Mouse (Mus musculus): ENCODE data around the gene Clec4f. TPM values are rescaled to one million over a fixed set of nuclear protein-coding genes. Genes with fewer than 3 reads are reported as not detected.
"Not testable (repeated sequence)": the region's sequence is repeated elsewhere in the genome, so short reads cannot be mapped to it uniquely, and the experiment has no call there.

The Clec4f gene
- total RNA-seq, 2 experiments from 2014 or later, result not detected

DNA sequence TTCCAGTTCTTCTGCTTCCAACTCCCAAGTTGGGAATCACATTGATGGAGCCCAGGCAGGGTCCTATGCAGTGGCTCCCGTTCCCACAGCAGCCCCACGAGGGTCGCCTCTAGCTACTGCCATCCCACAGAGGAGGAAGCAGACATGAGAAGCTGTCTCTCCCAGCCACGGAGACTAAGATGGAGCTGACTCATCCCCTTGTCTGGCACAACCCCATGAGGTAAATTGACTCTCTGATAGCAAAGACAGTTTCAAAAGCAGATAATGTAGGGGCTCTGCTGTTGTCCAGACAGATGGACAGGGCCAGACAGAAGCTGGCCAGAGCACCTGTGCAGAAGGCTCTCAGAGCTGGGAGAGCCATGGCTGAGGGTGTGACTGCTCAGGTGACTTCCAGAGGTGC, 21.4 kb downstream of the Clec4f start:
- DNase-seq (ENCODE audit: low spot score in 2 of 2), result not testable (repeated sequence)

DNA sequence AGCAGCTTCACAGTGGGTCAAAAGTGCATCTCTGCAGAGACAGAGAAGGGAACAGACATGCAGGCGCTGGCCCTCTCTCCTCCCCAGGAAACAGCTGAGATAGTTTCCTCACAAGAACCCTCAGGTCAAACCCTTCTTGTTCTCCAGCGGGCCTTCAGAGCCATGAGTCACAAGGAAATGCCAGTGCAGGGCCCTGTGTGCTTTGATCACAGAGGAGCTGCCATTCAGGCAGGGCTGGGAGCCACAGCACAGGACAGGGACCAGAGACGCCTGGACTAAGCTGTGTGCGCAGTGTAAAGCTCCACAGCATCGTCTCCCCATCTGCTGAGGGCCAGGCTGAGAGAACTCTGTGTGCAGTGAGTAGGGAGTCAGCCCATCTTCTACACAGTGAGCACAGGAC, 21.9 kb downstream of the Clec4f start:
- not testable (repeated sequence) for DNase-seq (ENCODE audit: low spot score in 2 of 2)

DNA sequence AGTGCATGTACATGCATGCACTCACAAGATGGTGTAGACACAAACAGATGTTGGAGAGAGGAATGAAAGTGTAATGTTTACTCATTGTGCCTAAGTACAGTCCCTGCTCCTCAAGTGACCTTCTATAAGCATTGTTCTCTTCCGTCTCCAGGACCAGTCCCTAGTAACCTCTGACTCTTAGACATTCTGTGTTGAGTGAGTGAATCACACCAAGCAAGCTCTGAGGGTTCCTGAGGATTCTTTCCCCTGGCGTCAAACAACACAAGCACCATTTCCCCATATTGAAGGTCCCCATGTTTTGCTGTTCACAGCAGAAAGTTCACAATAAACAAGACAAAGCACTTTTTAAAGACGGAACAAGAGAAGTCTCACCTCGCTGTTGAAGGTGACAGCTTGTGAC, 24.2 kb downstream of the Clec4f start:
- DNase-seq (ENCODE audit: low spot score in 2 of 2), result no peak

DNA sequence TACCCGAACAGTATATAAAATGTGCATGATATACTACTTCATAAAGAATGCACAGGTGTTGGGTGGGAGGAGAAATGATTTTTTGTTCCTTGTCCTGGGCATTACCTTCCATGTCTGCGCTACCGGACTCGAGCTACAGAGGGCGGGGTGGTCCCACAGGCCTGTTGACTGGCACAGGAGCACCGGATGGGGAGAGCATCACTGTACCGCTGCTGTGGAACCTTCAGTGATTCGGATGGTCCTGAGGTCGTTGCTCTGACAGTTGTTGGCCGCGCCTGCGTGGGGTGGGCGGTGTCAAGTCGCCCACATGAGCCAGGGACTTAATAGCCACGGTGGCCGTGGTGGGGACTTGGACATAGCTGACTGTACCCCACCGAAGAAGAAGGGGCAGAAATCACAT, 29.2 kb downstream of the Clec4f start:
- no peak for DNase-seq (ENCODE audit: low spot score in 2 of 2)

DNA sequence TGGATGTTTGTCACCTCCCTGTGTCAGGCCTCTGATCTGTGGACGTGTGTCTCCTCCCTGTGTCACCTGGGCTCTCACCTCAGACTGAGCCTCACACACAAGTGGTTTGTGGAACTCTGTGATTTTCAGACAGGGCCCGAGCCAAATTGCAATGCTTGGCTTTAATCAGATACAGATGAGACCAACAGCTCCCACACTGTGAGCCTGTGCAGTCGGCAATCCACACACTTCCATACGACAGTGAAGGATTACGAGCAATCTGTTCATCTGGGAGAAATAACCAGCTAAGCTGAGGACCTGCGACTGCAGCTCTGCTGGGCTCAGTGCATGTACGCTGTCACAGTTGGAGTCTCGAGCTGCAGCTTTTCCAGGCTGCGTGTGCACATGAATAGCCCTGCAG, 36.0 kb downstream of the Clec4f start:
- DNase-seq (ENCODE audit: low spot score in 2 of 2), result peak in 1 of 2 experiments; percentile 23

DNA sequence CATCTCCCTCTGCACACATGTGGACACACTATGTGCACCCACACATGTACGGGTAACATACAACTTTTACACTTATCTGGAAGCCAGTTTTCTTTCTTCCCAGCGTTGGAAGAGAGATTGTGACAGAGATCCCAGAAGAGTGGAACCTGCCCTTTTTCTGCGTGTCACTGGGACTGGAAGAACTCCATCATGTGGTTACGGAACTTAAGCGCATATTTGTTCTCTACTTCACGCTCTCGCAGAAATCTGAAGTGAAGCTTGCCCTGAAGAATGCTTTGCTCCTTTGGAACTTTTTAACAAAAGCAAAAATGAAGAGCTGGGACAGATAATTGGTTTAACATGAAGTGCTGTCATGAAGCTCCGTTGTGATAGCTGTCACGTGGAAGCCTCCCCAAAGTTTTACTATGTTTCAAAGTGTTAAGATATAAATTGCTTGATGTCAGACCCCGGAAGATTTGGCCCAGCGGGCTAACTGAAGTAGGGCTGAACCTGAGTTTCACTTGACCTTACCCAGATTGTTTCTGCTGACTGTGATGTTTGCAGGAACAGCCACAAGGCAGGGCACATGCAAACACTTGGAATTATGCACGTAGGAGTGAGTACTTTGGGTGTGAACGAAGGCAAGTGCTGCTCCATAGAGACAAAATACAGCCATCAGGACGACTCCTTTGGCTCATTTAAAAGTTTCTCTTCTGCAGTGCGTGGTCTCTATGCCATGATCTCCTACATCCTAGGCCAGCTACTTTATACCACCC, 38.2 kb downstream of the Clec4f start:
- no peak for DNase-seq (ENCODE audit: low spot score in 2 of 2)

DNA sequence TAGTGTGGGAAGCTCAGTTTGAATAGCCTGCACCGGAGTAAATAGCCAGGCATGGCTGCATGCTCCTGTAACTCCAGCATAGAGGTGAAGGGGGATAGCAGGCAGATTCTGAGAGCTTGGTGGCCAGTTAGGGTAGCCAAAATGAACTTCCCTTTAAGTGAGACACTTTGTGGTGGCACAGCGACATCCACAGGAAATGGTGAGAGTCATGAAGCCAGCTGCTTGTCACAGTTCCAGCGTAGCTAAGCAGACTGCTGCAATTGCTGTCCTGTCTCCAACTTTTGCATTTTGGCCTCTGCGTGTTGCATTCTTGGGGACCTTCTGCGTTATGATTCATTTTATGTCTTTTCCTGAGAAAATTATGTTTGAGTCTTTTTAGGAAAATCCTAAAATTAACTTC, 39.5 kb downstream of the Clec4f start:
- DNase-seq (ENCODE audit: low spot score in 2 of 2), result peak in 1 of 2 experiments; percentile 40

DNA sequence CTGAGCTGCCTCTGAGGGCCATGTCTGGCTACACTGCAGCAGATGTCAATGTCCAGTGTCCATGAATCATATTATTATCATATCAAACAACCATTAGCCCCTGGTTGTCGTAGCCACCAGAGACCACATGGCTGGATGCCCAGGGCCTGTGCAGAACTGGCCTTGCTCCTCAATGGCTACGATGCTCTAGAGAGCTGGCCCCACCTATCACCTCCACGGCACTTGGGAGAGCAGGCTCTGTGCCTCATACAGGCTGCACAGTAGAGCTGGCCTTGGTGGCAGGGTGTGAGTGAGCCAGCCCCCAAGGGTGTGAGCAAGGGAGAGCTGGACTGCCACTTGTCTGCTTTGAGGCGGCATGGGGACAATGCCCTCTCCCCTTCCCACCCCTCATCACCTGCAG, 41.5 kb downstream of the Clec4f start:
- no peak for DNase-seq (ENCODE audit: low spot score in 2 of 2)

DNA sequence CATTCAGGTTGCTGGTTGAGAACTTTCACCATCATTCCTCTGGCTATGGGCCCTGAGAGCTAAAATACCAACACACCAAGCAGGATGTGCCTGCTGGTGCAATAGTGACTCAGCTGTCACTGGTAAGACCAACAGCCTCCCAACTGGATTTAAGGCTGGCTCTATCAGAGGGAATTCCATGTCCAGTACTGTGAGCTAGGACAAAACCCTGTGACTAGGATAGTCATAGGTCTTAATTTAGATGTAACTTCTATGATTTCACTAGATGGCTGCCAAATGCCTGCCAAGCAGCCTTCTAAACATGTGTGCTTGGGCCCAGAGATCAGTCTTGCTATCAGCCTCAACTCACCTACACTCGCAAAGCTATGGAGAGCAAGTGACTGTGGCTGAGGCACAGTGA, 43.0 kb downstream of the Clec4f start:
- DNase-seq (ENCODE audit: low spot score in 2 of 2), result no peak

DNA sequence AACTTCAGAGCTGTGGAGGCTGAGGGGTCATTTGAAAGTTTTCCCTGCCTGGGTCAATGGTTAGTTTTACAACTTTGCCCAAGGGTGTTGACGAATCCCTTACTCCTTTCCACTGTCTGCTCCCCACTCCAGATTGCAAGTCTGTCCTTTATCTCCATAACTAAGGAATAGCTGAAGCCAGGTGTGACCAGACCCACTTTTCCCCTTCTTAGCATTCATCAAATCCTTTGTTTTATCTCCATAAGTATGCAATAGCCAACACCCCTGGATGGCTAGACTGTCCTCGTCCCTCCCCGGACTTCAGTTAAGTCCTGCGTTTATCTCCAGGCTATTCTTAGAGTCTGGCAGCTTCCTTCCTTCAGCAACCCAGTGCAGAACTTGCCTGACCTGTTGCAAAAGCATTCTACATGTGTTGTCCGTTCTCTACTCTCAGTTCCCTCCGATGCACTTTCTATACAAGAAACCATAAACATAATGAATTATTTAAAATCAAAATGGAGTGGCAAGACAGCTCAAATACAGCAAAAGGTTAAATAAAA, 56.3 kb downstream of the Clec4f start:
- no peak for DNase-seq (ENCODE audit: low spot score in 2 of 2)

DNA sequence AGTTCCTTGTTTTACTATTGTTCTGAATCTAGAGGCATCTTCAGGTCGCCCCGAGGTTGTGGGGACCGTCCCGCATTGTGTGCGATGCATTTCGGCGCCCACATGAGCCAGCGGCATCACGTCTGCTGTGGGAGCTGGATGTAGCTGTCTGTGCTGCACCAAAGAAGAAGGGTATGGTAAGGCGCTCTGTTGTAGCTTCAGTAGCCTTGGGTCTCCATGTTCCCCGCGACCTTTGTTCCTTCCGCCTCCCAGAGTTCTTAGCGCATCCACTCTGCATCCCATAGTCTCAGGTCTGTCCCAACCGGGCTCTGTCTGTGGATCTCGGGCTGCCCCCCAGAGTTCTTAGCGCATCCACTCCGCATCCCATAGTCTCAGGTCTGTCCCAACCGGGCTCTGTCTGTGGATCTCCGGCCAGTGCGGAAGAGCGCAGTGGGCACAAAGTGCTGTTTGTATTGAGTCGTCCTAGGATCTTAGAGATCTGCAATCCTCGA, 56.9 kb downstream of the Clec4f start:
- no peak for DNase-seq (ENCODE audit: low spot score in 2 of 2)

DNA sequence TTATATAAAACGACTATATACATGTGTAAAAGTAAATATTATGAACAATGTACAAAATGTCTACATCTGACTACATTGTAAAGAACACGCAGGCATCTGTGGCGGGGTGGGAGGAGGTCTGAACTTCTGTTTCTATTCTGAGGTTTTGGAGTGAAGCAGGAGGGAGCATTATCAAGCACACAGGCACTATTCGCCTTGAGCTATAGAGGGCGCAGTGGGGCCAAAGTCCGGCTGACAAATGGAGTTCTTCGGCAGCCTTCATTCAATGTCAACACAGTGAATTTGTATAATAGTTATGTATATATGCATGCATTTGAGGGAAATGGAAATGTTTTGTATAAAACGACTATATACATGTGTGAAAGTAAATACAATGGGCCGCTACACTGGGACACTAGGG, 57.3 kb downstream of the Clec4f start:
- peak in 1 of 2 experiments; percentile 54 for DNase-seq (ENCODE audit: low spot score in 2 of 2)

DNA sequence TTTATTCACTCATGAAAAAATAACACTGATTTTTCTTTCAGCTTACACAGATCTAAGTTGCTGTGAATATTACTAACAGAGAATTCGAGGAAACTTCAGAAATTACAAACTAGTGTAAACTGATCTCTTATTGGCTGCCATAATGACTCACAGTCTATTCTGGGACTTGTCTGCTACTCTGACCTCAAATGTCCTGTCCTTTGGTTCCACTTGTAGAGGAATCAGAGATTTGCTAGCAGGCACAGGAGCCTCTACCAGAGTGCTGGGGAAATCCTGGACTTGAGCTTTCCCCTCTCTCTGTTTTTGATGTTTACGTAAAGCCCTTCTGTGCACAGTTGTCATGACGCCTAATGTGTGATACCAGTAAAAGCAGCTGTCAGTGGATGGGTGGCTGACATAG, 58.0 kb downstream of the Clec4f start:
- DNase-seq (ENCODE audit: low spot score in 2 of 2), result no peak

DNA sequence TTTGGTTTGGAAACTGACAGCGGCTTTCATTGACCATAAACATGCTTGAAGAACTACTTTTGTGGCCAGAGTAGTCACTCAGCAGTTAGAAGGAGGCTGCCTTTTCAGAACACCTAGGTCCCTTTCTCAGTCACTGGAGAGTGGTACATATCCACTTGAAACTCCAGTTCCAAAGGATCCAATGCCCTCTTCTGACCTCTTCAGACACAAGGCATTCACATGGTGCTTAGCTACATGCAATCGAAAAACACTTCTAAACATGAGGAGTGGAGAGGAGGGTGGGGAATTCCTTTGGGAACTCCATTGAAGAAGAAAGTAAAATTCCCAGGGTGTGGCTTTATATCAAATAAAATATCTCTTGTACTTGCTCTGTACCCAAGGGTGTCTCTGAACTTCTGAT, 61.0 kb downstream of the Clec4f start:
- DNase-seq (ENCODE audit: low spot score in 2 of 2), result no peak

Other genes with a start within 250 kb of the Clec4f start
- gene Tet3, start 197.1 kb downstream of the Clec4f start, total RNA-seq (2021), result 10 to 100 TPM; 53.2 to 58.7 TPM
- 10 to 100 TPM; 28.2 to 33.3 TPM for gene Dguok, start 149.2 kb downstream of the Clec4f start, total RNA-seq (2021)
- not detected for gene Actg2, start 119.9 kb downstream of the Clec4f start, total RNA-seq (2021)
- gene Stambp, start 83.5 kb downstream of the Clec4f start, total RNA-seq (2021), result 10 to 100 TPM; 35.4 to 36.4 TPM
- gene Cd207, start 21.7 kb upstream of the Clec4f start, total RNA-seq (2021), result not detected
- gene Vax2, start 55.1 kb upstream of the Clec4f start, total RNA-seq (2021), result not detected
- under 1 TPM; 0.20 to 0.37 TPM for gene Atp6v1b1, start 86.8 kb upstream of the Clec4f start, total RNA-seq (2021)
- not detected for gene Ankrd53, start 106.5 kb upstream of the Clec4f start, total RNA-seq (2021)
- gene Tex261, start 119.6 kb upstream of the Clec4f start, total RNA-seq (2021), result 10 to 100 TPM; 46.8 to 49.1 TPM
- 10 to 100 TPM; 46.1 to 51.0 TPM for gene Nagk, start 138.8 kb upstream of the Clec4f start, total RNA-seq (2021)
- gene Paip2b, start 175.6 kb upstream of the Clec4f start, total RNA-seq (2021), result 10 to 100 TPM; 62.2 to 64.0 TPM
- 100 to 1,000 TPM; 134 to 139 TPM for gene Zfp638, start 210.9 kb upstream of the Clec4f start, total RNA-seq (2021)